Mouse (Mus musculus): Measurements from ENCODE around the gene Smurf1. TPM values are rescaled to one million over a fixed set of nuclear protein-coding genes. Genes with fewer than 3 reads are reported as not detected.

The Smurf1 gene
- polyA plus RNA-seq, 1 experiment from 2014 or later: 21.3 TPM

- DNase-seq (ENCODE audit: low spot score): no peak
- Histone ChIP-seq H3K27me3 (ENCODE audit: control insufficient read depth, insufficient read depth, low read length) (no peaks in the 10 kb centered on the region), H3K4me1 (ENCODE audit: control insufficient read depth, insufficient read depth, low read length) (peaks cover 10% of the 10 kb centered on the region), H3K9ac (ENCODE audit: low read length) (no peak overlapping the region), H3K36me3 (ENCODE audit: control insufficient read depth, insufficient read depth, low read length) (no peaks in the 10 kb centered on the region), H3K9me3 (ENCODE audit: control insufficient read depth, low read length) (no peaks in the 10 kb centered on the region), H3K4me2 (ENCODE audit: low read depth) (no peak overlapping the region), H3K4me3 (ENCODE audit: low read depth, low read length) (no peak overlapping the region), H3K27ac (ENCODE audit: low read depth, low read length) (no peak overlapping the region)
- 93% methylated on average over 6 of the region's 6 CpGs for WGBS
- ATAC-seq (ENCODE audit: insufficient read depth, low FRiP score, low TSS enrichment): no peak
Observed at GRCm38 (mm10) chr5:144917172-144917571, 48.5 kb downstream of the Smurf1 start.

GRCm38 (mm10) chr5:144915828-144916227 is 49.8 kb downstream of the Smurf1 start:
- no peaks in the 10 kb centered on the region for H3K36me3 ChIP-seq (ENCODE audit: control insufficient read depth, insufficient read depth, low read length)
- DNase-seq (ENCODE audit: low spot score): no peak
- no peak overlapping the region for H3K4me3 ChIP-seq (ENCODE audit: low read depth, low read length)
- H3K4me1 ChIP-seq (ENCODE audit: control insufficient read depth, insufficient read depth, low read length): peaks cover 10% of the 10 kb centered on the region
- H3K9me3 ChIP-seq (ENCODE audit: control insufficient read depth, low read length): no peaks in the 10 kb centered on the region
- ATAC-seq (ENCODE audit: insufficient read depth, low FRiP score, low TSS enrichment): no peak
- H3K4me2 ChIP-seq (ENCODE audit: low read depth): no peak overlapping the region
- H3K27me3 ChIP-seq (ENCODE audit: control insufficient read depth, insufficient read depth, low read length): no peaks in the 10 kb centered on the region
- 86% methylated on average over 5 of the region's 5 CpGs for WGBS
- H3K9ac ChIP-seq (ENCODE audit: low read length): no peak overlapping the region
- H3K27ac ChIP-seq (ENCODE audit: low read depth, low read length): no peak overlapping the region

GRCm38 (mm10) chr5:144914433-144914906 is 51.2 kb downstream of the Smurf1 start:
- H3K27ac ChIP-seq (ENCODE audit: low read depth, low read length): no peak overlapping the region
- no peak overlapping the region; the same call in 1 of the 2 replicates for H3K9ac ChIP-seq (ENCODE audit: low read length)
- WGBS: 66% methylated on average over 7 of the region's 7 CpGs
- no peaks in the 10 kb centered on the region for H3K9me3 ChIP-seq (ENCODE audit: control insufficient read depth, low read length)
- DNase-seq (ENCODE audit: low spot score) (no peak), ATAC-seq (ENCODE audit: insufficient read depth, low FRiP score, low TSS enrichment) (no peak)
- H3K27me3 ChIP-seq (ENCODE audit: control insufficient read depth, insufficient read depth, low read length): no peaks in the 10 kb centered on the region
- H3K4me2 ChIP-seq (ENCODE audit: low read depth): no peak overlapping the region
- peaks cover 10% of the 10 kb centered on the region for H3K4me1 ChIP-seq (ENCODE audit: control insufficient read depth, insufficient read depth, low read length)
- no peaks in the 10 kb centered on the region for H3K36me3 ChIP-seq (ENCODE audit: control insufficient read depth, insufficient read depth, low read length)
- no peak overlapping the region for H3K4me3 ChIP-seq (ENCODE audit: low read depth, low read length)

GRCm38 (mm10) chr5:144913923-144914322 is 51.7 kb downstream of the Smurf1 start:
- no peak overlapping the region for H3K4me2 ChIP-seq (ENCODE audit: low read depth)
- H3K9me3 ChIP-seq (ENCODE audit: control insufficient read depth, low read length): no peaks in the 10 kb centered on the region
- H3K9ac ChIP-seq (ENCODE audit: low read length): no peak overlapping the region
- H3K36me3 ChIP-seq (ENCODE audit: control insufficient read depth, insufficient read depth, low read length): no peaks in the 10 kb centered on the region
- H3K27me3 ChIP-seq (ENCODE audit: control insufficient read depth, insufficient read depth, low read length): no peaks in the 10 kb centered on the region
- no peak for DNase-seq (ENCODE audit: low spot score)
- H3K4me3 ChIP-seq (ENCODE audit: low read depth, low read length): no peak overlapping the region
- H3K27ac ChIP-seq (ENCODE audit: low read depth, low read length): no peak overlapping the region
- H3K4me1 ChIP-seq (ENCODE audit: control insufficient read depth, insufficient read depth, low read length): peaks cover 10% of the 10 kb centered on the region
- no peak for ATAC-seq (ENCODE audit: insufficient read depth, low FRiP score, low TSS enrichment)
- 92% methylated on average over 16 of the region's 16 CpGs for WGBS

GRCm38 (mm10) chr5:144913361-144913760 is 52.3 kb downstream of the Smurf1 start:
- Histone ChIP-seq H3K9me3 (ENCODE audit: control insufficient read depth, low read length) (no peaks in the 10 kb centered on the region), H3K9ac (ENCODE audit: low read length) (no peak overlapping the region), H3K4me1 (ENCODE audit: control insufficient read depth, insufficient read depth, low read length) (peaks cover 10% of the 10 kb centered on the region), H3K4me3 (ENCODE audit: low read depth, low read length) (no peak overlapping the region), H3K36me3 (ENCODE audit: control insufficient read depth, insufficient read depth, low read length) (no peaks in the 10 kb centered on the region), H3K4me2 (ENCODE audit: low read depth) (no peak overlapping the region), H3K27me3 (ENCODE audit: control insufficient read depth, insufficient read depth, low read length) (no peaks in the 10 kb centered on the region), H3K27ac (ENCODE audit: low read depth, low read length) (no peak overlapping the region)
- 88% methylated on average over 5 of the region's 5 CpGs for WGBS
- no peak for ATAC-seq (ENCODE audit: insufficient read depth, low FRiP score, low TSS enrichment)
- no peak for DNase-seq (ENCODE audit: low spot score)

- no peak overlapping the region for H3K27ac ChIP-seq (ENCODE audit: low read depth, low read length)
- 47% methylated on average over 7 of the region's 7 CpGs for WGBS
- DNase-seq (ENCODE audit: low spot score): no peak
- no peak overlapping the region for H3K9ac ChIP-seq (ENCODE audit: low read length)
- no peak overlapping the region for H3K4me2 ChIP-seq (ENCODE audit: low read depth)
- peaks cover 10% of the 10 kb centered on the region for H3K4me1 ChIP-seq (ENCODE audit: control insufficient read depth, insufficient read depth, low read length)
- ATAC-seq (ENCODE audit: insufficient read depth, low FRiP score, low TSS enrichment): no peak
- no peaks in the 10 kb centered on the region for H3K27me3 ChIP-seq (ENCODE audit: control insufficient read depth, insufficient read depth, low read length)
- no peak overlapping the region for H3K4me3 ChIP-seq (ENCODE audit: low read depth, low read length)
- H3K9me3 ChIP-seq (ENCODE audit: control insufficient read depth, low read length): no peaks in the 10 kb centered on the region
- H3K36me3 ChIP-seq (ENCODE audit: control insufficient read depth, insufficient read depth, low read length): no peaks in the 10 kb centered on the region
Observed at GRCm38 (mm10) chr5:144912519-144913310, 52.9 kb downstream of the Smurf1 start.

- ATAC-seq (ENCODE audit: insufficient read depth, low FRiP score, low TSS enrichment) (no peak), DNase-seq (ENCODE audit: low spot score) (no peak)
- Histone ChIP-seq H3K4me3 (ENCODE audit: low read depth, low read length) (no peak overlapping the region), H3K9ac (ENCODE audit: low read length) (no peak overlapping the region), H3K27me3 (ENCODE audit: control insufficient read depth, insufficient read depth, low read length) (no peaks in the 10 kb centered on the region), H3K36me3 (ENCODE audit: control insufficient read depth, insufficient read depth, low read length) (no peaks in the 10 kb centered on the region), H3K4me2 (ENCODE audit: low read depth) (no peak overlapping the region), H3K4me1 (ENCODE audit: control insufficient read depth, insufficient read depth, low read length) (peaks cover 5% of the 10 kb centered on the region), H3K9me3 (ENCODE audit: control insufficient read depth, low read length) (no peaks in the 10 kb centered on the region), H3K27ac (ENCODE audit: low read depth, low read length) (no peak overlapping the region)
- 83% methylated on average over 4 of the region's 4 CpGs for WGBS
Observed at GRCm38 (mm10) chr5:144909521-144909920, 56.1 kb downstream of the Smurf1 start.

GRCm38 (mm10) chr5:144907591-144907990 is 58.1 kb downstream of the Smurf1 start:
- WGBS: 74% methylated on average over 2 of the region's 2 CpGs

More at GRCm38 (mm10) chr5:144907591-144907990, 58.1 kb downstream of the Smurf1 start:
- Histone ChIP-seq H3K4me2 (ENCODE audit: low read depth) (no peak overlapping the region), H3K9ac (ENCODE audit: low read length) (no peak overlapping the region), H3K9me3 (ENCODE audit: control insufficient read depth, low read length) (no peaks in the 10 kb centered on the region), H3K27me3 (ENCODE audit: control insufficient read depth, insufficient read depth, low read length) (no peaks in the 10 kb centered on the region), H3K4me3 (ENCODE audit: low read depth, low read length) (no peak overlapping the region), H3K27ac (ENCODE audit: low read depth, low read length) (no peak overlapping the region), H3K36me3 (ENCODE audit: control insufficient read depth, insufficient read depth, low read length) (no peaks in the 10 kb centered on the region), H3K4me1 (ENCODE audit: control insufficient read depth, insufficient read depth, low read length) (peaks cover 3% of the 10 kb centered on the region; the same call in 1 of the 2 replicates)
- no peak for DNase-seq (ENCODE audit: low spot score)
- no peak for ATAC-seq (ENCODE audit: insufficient read depth, low FRiP score, low TSS enrichment)
